Mouse (Mus musculus) limb, embryonic 10.5 days (tissue): ENCODE results near the gene Numb. TPM values are rescaled to one million over a fixed set of nuclear protein-coding genes. Genes with fewer than 3 reads are reported as not detected.

ENCODE experiments used
- DNase-seq: peaks from one replicate; pipeline ENCODE4 v3.0.0-alpha.2; 2017; ENCODE audit warnings: low spot score
- H3K27ac ChIP-seq: fragments of 300-500 bp; sonication (generic); 2 replicates; pipeline ENCODE4 v1.5.1; 2016; ENCODE audit warnings: mild to moderate bottlenecking
- H3K27me3 ChIP-seq: fragments of 300-500 bp; sonication (generic); 2 replicates; pipeline ENCODE4 v1.6.1; 2016; ENCODE audit warnings: low read depth, mild to moderate bottlenecking; ENCODE audit not compliant: poor library complexity, severe bottlenecking
- H3K36me3 ChIP-seq: fragments of 300-500 bp; sonication (generic); 2 replicates; pipeline ENCODE4 v1.6.1; 2016; ENCODE audit warnings: mild to moderate bottlenecking, moderate library complexity
- H3K4me1 ChIP-seq: fragments of 300-500 bp; sonication (generic); 2 replicates; pipeline ENCODE4 v1.6.1; 2016
- H3K4me3 ChIP-seq: fragments of 300-500 bp; sonication (generic); 2 replicates; pipeline ENCODE4 v1.5.1; 2016; ENCODE audit warnings: mild to moderate bottlenecking, moderate library complexity
- H3K9me3 ChIP-seq: fragments of 300-500 bp; sonication (generic); replicated peaks from 2 replicates; pipeline ENCODE4 v1.6.1; 2016; ENCODE audit warnings: mild to moderate bottlenecking
- WGBS: fragments of 180-500 bp; shearing (Covaris S2); methylation state at CpG from one replicate; pipeline ENCODE4 v1.1.7; 2016; 5-methylcytosine and 5-hydroxymethylcytosine counted together
- polyA plus RNA-seq: library from polyadenylated mRNA; unstranded; fragments of >200 nt; fragmentation: Nextera tagmentation; extraction: Ambion mirVana; gene quantifications from 2 replicates; pipeline ENCODE4 v1.2.1, GENCODE M21; 2016

Numb gene
- polyA plus RNA-seq, 1 experiment from 2014 or later: 37.4 TPM

DNA sequence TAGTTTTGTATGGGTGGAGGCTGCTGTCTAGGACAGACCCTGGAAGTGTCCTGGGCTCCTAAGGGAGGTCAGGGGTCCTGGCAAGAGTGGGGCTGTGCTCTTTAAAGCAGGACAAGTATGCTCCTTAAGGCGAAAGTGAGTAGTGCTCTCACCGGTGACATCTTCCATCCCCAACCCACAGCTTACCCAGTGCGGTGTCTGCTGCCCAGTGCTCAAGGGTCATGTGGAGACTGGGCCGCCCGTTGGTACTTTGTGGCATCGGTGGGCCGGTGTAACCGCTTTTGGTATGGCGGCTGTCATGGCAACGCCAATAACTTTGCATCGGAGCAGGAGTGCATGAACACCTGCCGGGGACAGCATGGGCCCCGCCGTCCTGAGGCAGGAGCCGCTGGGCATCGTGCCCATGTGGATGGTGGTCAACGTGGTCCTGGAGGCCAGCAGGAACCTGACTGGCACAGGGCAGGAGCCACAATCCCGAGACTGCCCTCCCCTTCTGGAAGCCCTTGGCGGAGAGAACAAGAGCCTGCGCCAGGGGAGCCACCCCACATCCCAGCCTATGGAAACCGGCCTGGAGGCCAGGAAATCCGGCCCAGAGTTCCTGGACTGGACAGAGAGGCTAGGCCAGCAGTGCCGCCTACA is 140.0 kb downstream of the Numb start:
- DNase-seq: no peak
- 75% methylated on average over 23 of the region's 23 CpGs for WGBS
- Histone ChIP-seq H3K36me3 (no peaks in the 10 kb centered on the region), H3K4me3 (no peak overlapping the region), H3K9me3 (no peaks in the 10 kb centered on the region), H3K4me1 (0 out of 2 replicates have a peak, but pooled peaks cover 4% of the 10 kb centered on the region), H3K27ac (no peak overlapping the region), H3K27me3 (no peaks in the 10 kb centered on the region)

DNA sequence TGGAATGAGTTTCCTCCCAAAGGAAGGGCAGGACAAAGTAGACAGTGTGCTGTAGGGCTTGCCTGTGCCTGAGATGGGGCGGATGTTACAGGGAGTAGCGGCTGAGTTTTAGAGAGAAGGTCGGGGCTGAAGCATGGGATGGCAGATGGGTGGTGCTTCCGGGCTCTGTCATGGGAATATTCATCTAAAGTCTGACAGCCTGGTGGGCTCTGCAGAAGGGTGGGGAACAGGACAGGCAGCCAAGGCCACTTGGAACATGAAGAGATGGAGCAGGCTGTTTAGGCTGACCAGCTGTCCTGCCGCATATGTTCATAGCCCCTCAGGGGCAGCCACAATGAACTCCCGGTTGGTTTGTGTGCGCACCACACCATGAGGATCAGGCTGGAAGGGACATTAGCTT is 140.5 kb downstream of the Numb start:
- WGBS: 79% methylated on average over 7 of the region's 7 CpGs

GRCm38 (mm10) chr12:83780181-83780580 is 141.6 kb downstream of the Numb start:
- no peak for DNase-seq

More for the DNA sequence above, 140.5 kb downstream of the Numb start:
- H3K27ac ChIP-seq: no peak overlapping the region
- DNase-seq: no peak
- no peaks in the 10 kb centered on the region for H3K27me3 ChIP-seq
- H3K4me1 ChIP-seq: 0 out of 2 replicates have a peak, but pooled peaks cover 4% of the 10 kb centered on the region
- H3K36me3 ChIP-seq: no peaks in the 10 kb centered on the region
- H3K9me3 ChIP-seq: no peaks in the 10 kb centered on the region
- H3K4me3 ChIP-seq: no peak overlapping the region

DNA sequence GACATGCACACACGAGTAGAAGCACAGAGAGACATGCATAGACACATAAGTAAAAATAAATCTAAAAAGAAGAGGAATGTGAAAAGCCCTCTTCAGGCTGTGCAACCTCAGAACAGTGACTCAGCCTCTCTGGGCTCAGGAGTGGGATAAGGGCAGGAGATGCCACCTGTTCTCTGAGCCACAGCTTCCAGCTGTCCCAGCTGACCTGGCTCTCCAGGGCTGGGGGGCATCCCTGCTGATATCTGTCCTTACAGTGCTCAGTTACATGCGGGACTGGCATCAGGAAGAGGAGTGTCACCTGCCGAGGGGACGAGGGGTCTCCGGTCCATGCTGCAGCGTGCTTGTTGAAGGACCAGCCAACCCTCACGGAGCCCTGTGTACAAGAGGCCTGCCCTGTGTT is 145.0 kb downstream of the Numb start:
- Histone ChIP-seq H3K36me3 (no peaks in the 10 kb centered on the region), H3K27ac (no peak overlapping the region), H3K4me3 (no peak overlapping the region), H3K9me3 (no peaks in the 10 kb centered on the region), H3K27me3 (peaks cover 7% of the 10 kb centered on the region), H3K4me1 (0 out of 2 replicates have a peak, but pooled peaks cover 5% of the 10 kb centered on the region)
- 84% methylated on average over 7 of the region's 7 CpGs for WGBS
- DNase-seq: no peak

More at GRCm38 (mm10) chr12:83780181-83780580, 141.6 kb downstream of the Numb start:
- Histone ChIP-seq H3K4me3 (no peak overlapping the region), H3K27me3 (no peaks in the 10 kb centered on the region), H3K4me1 (0 out of 2 replicates have a peak, but pooled peaks cover 4% of the 10 kb centered on the region), H3K9me3 (no peaks in the 10 kb centered on the region), H3K36me3 (no peaks in the 10 kb centered on the region), H3K27ac (no peak overlapping the region)
- 92% methylated on average over 3 of the region's 3 CpGs for WGBS

DNA sequence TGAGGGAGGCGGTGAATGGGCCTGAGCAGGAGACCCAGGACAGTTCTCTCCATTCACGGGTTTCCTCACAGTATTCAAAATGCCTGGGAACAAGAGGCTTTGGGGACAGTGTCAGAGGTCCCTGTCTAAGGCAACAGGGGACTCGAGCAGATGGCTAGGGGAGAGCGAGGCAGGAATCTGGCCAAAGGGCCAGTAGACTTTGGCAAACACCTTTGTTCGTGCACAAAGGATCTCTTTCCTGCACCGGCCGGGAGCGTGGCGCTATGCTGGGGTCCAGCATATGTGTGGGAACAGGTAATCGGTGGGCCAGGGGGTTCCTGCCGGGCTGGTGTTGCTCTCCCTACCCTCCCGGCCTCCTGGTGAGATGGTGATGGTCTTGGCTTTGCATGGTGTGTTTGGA is 146.1 kb downstream of the Numb start:
- H3K9me3 ChIP-seq: no peaks in the 10 kb centered on the region
- WGBS: 83% methylated on average over 12 of the region's 12 CpGs
- no peak overlapping the region for H3K27ac ChIP-seq
- H3K36me3 ChIP-seq: no peaks in the 10 kb centered on the region
- no peak overlapping the region for H3K4me3 ChIP-seq
- H3K27me3 ChIP-seq: peaks cover 11% of the 10 kb centered on the region
- peaks cover 7% of the 10 kb centered on the region for H3K4me1 ChIP-seq
- no peak for DNase-seq

DNA sequence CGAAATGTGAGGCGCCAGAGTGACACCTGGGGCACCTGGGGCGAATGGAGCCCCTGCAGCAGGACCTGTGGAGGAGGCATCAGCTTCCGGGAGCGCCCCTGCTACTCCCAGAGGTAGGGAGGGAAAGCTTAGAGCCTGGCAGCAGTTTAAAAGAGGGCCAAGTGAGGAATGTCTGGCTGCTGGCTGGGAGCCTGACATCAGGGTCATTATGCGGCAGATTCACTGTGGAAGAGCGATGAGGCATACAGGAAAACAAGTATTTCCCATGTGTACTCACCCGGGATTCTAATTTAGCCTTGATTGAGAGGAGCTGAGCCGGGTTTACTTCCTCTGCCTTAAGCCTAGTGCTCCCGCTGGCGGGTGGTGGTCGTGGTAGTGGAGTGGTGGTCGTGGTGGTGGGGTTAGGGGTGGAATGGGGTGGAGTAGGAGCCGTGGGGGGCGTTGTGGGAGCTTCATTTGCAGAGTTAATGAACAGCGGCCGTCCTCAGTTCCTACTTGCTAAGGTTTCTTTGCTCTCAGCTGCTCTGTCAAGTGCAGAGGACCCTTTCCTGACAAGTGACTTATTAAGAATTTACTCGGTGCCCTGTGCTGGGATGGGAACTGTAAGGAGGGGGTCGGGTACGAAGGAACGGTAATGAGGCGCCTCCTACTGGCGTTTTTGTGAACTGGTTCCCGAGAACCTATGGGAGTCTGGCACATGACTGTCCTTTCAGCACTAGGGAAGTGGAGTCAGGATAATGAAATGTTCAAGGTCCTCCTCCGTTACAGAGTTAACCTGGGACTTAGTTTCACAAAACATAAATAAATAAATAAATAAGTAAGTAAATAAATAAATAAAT is 151.1 kb downstream of the Numb start:
- peaks cover 17% of the 10 kb centered on the region for H3K27me3 ChIP-seq
- 7% methylated on average over 25 of the region's 25 CpGs for WGBS
- H3K4me3 ChIP-seq: peak overlapping the region; percentile 31
- H3K27ac ChIP-seq: peak overlapping the region; percentile 12; the same call in 1 of the 2 replicates
- no peaks in the 10 kb centered on the region for H3K36me3 ChIP-seq
- peaks cover 55% of the 10 kb centered on the region for H3K4me1 ChIP-seq
- no peaks in the 10 kb centered on the region for H3K9me3 ChIP-seq
- DNase-seq: peak; percentile 81

GRCm38 (mm10) chr12:83768235-83768899 is 153.4 kb downstream of the Numb start:
- H3K4me1 ChIP-seq: peaks cover 67% of the 10 kb centered on the region
- H3K27ac ChIP-seq: peak overlapping the region; percentile 61
- DNase-seq: peak; percentile 59
- H3K36me3 ChIP-seq: no peaks in the 10 kb centered on the region
- WGBS: 50% methylated on average over 14 of the region's 14 CpGs
- no peaks in the 10 kb centered on the region for H3K9me3 ChIP-seq
- peaks cover 27% of the 10 kb centered on the region for H3K27me3 ChIP-seq
- no peak overlapping the region for H3K4me3 ChIP-seq

DNA sequence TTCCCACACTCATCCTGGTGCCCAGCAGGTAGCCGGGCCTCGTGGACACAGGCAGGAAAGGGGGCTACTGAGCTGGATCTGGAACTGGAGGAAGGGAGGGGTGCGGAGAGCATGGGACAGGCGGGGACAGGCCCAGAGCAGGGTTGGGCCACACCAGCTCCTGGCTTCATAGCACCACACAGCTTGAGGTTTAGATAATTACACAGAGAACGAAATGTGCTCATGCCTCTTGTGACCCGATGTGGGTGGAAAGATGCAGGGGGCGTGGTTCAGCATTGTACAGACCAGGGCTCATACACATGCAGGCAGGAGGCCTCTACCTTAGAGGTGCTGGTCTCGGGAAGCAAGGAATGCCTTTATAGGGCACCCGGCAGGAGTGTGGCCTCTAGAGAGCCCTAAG is 153.9 kb downstream of the Numb start:
- Histone ChIP-seq H3K9me3 (no peaks in the 10 kb centered on the region), H3K27ac (peak overlapping the region; percentile 61), H3K4me1 (peaks cover 73% of the 10 kb centered on the region), H3K4me3 (no peak overlapping the region), H3K27me3 (peaks cover 33% of the 10 kb centered on the region), H3K36me3 (no peaks in the 10 kb centered on the region)
- 70% methylated on average over 9 of the region's 9 CpGs for WGBS
- no peak for DNase-seq

GRCm38 (mm10) chr12:83765965-83766603 is 155.7 kb downstream of the Numb start:
- H3K27me3 ChIP-seq: peaks cover 27% of the 10 kb centered on the region
- H3K27ac ChIP-seq: peak overlapping the region; percentile 59
- peak overlapping the region; percentile 5 for H3K4me3 ChIP-seq
- no peaks in the 10 kb centered on the region for H3K9me3 ChIP-seq
- H3K4me1 ChIP-seq: peaks cover 86% of the 10 kb centered on the region
- peak; percentile 65 for DNase-seq
- WGBS: 51% methylated on average over 13 of the region's 13 CpGs
- H3K36me3 ChIP-seq: no peaks in the 10 kb centered on the region

GRCm38 (mm10) chr12:83764519-83764918 is 157.2 kb downstream of the Numb start:
- DNase-seq: no peak
- Histone ChIP-seq H3K9me3 (no peaks in the 10 kb centered on the region), H3K36me3 (no peaks in the 10 kb centered on the region), H3K4me1 (peaks cover 73% of the 10 kb centered on the region), H3K27me3 (peaks cover 27% of the 10 kb centered on the region), H3K4me3 (no peak overlapping the region), H3K27ac (no peak overlapping the region)
- 76% methylated on average over 10 of the region's 10 CpGs for WGBS

DNA sequence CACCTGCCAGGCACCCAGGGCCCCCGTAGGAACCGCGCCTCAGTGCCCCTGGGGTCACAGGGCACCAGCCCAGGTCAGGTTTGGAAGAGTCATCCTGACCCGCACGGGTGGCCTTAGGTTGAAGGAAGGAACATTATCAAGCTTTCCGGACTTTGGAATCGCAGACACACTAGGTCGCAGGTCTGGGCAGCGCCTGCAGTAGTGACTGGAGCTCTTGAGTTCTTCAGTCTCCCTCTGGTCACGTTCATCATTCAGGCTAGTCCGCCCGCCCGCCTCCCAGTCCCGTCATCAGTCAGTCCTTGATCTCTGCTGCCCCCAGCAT is 157.7 kb downstream of the Numb start:
- DNase-seq: peak; percentile 47
- H3K4me3 ChIP-seq: peak overlapping the region; percentile 39
- H3K9me3 ChIP-seq: no peaks in the 10 kb centered on the region
- peaks cover 27% of the 10 kb centered on the region for H3K27me3 ChIP-seq
- H3K36me3 ChIP-seq: no peaks in the 10 kb centered on the region
- peaks cover 67% of the 10 kb centered on the region for H3K4me1 ChIP-seq
- peak overlapping the region; percentile 46 for H3K27ac ChIP-seq
- 11% methylated on average over 14 of the region's 14 CpGs for WGBS

DNA sequence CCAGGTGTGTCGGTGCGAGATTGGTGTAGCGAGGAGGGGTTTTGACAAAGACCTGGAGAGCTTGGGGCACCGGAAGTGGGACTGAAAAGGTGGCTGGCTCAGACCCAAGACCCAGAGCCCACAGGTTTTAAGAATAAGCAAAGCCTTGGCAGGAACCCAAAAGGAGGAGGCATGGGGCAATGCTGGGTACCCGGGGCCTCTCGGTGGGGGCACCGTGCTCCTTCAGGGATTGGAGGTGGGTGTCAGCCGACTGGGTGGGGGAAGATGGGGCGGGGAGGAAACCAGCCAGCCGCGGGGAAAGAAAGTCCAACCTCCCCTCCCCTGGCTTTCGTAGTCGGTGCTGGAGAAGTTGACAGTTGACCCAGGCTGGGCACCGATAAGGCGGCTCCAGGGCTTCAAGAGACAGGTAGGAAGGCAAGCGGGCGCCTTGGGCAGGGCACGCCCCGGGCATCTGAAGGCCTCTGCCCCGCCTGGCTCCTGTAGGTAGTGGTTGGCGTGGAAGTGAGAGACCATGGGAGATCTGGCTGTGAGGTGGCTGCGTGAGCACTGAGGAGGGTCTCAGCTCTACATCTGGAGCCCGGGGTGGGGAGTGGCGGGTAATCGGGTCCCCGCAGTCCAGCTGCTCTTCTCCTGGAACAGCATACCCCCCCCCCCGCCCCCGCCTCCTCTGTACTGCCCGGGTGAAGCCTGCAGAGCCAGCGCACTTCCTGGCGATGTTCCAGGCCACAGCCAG is 158.3 kb downstream of the Numb start, which contains the start of gene Papln:
TSS of gene Papln (plus strand) at position 324 of the 733 bp plus-strand sequence.
- peaks cover 27% of the 10 kb centered on the region for H3K27me3 ChIP-seq
- WGBS: 17% methylated on average over 31 of the region's 31 CpGs
- DNase-seq: no peak
- H3K36me3 ChIP-seq: no peaks in the 10 kb centered on the region
- H3K9me3 ChIP-seq: no peaks in the 10 kb centered on the region
- peak within 1 kb of the TSS; percentile 39 for H3K4me3 ChIP-seq
- H3K4me1 ChIP-seq: peaks cover 62% of the 10 kb centered on the region
- H3K27ac ChIP-seq: peak within 1 kb of the TSS; percentile 46
